Mouse (Mus musculus) limb, embryonic 15.5 days (tissue): ENCODE results near the gene Rfx2. TPM values are rescaled to one million over a fixed set of nuclear protein-coding genes. Genes with fewer than 3 reads are reported as not detected.

Experiments
- ATAC-seq: fragments of 200-750 bp; cut with Nextera tagmentation; 2 replicates; pipeline ENCODE4 v1.8.0; 2017; ENCODE audit warnings: low read depth, moderate TSS enrichment; ENCODE audit not compliant: insufficient number of reproducible peaks, low FRiP score, low TSS enrichment
- H3K27ac ChIP-seq: fragments of 300-500 bp; sonication (generic); 2 replicates; pipeline ENCODE4 v1.5.1; 2015; ENCODE audit warnings: moderate library complexity, mild to moderate bottlenecking, inconsistent platforms
- H3K27me3 ChIP-seq: fragments of 300-500 bp; sonication (generic); 2 replicates; pipeline ENCODE4 v1.6.1; 2015; ENCODE audit warnings: inconsistent platforms
- H3K36me3 ChIP-seq: fragments of 300-500 bp; sonication (generic); 2 replicates; pipeline ENCODE4 v1.6.1; 2015; ENCODE audit warnings: inconsistent platforms
- H3K4me1 ChIP-seq: fragments of 300-500 bp; sonication (generic); 2 replicates; pipeline ENCODE4 v1.6.1; 2015; ENCODE audit warnings: inconsistent platforms
- H3K4me2 ChIP-seq: fragments of 300-500 bp; sonication (generic); 2 replicates; pipeline ENCODE4 v1.6.1; 2015; ENCODE audit warnings: mild to moderate bottlenecking, inconsistent platforms
- H3K4me3 ChIP-seq: fragments of 300-500 bp; sonication (generic); 2 replicates; pipeline ENCODE4 v1.5.1; 2015; ENCODE audit warnings: mild to moderate bottlenecking, inconsistent platforms
- H3K9ac ChIP-seq: fragments of 300-500 bp; sonication (generic); 2 replicates; pipeline ENCODE4 v1.6.1; 2015; ENCODE audit warnings: inconsistent platforms
- H3K9me3 ChIP-seq: fragments of 300-500 bp; sonication (generic); 2 replicates; pipeline ENCODE4 v1.6.1; 2016; ENCODE audit warnings: inconsistent platforms
- WGBS: fragments of 180-500 bp; shearing (Covaris S2); methylation state at CpG from one replicate; pipeline ENCODE4 v1.1.7; 2015; 5-methylcytosine and 5-hydroxymethylcytosine counted together
- polyA plus RNA-seq: library from polyadenylated mRNA; unstranded; fragments of >200 nt; fragmentation: Nextera tagmentation; extraction: Ambion mirVana; gene quantifications from 2 replicates; pipeline ENCODE4 v1.2.1, GENCODE M21; 2015

Gene Rfx2
- polyA plus RNA-seq, 1 experiment from 2014 or later = 6.0 TPM

DNA sequence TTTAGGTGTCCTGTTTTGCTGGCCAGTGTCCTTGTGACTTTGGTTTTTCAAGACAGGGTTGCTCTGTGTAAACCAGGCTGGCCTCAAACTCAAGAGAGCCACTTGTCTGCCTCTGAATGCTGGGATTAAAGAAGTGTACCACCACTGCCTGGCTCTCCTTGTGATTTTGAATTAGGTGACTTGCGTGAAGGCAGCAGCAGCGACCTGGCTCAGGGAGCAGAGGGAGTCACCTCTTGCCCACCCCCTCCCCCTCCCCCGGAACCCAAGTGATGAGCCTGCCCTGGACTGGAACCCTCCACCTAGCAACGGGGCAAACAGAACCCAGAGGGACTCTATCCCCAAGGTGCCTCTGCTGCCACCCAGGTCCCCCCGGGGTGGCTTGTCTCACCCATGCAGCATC is 60.9 kb downstream of the Rfx2 start, which contains the start of gene Prr22:
Gene Prr22, plus strand, starts transcription at position 301 of the 400 bp plus-strand sequence.
- no peak within 1 kb of the TSS for H3K27ac ChIP-seq
- H3K27me3 ChIP-seq = no peaks in the 10 kb centered on the region
- no peak within 1 kb of the TSS for H3K4me3 ChIP-seq
- no peaks in the 10 kb centered on the region for H3K9me3 ChIP-seq
- no peak within 1 kb of the TSS for H3K4me2 ChIP-seq
- 89% methylated on average over 5 of the region's 5 CpGs for WGBS
- H3K9ac ChIP-seq = no peak within 1 kb of the TSS
- peaks cover 48% of the 10 kb centered on the region for H3K36me3 ChIP-seq
- ATAC-seq = no peak
- H3K4me1 ChIP-seq = peaks cover 6% of the 10 kb centered on the region

DNA sequence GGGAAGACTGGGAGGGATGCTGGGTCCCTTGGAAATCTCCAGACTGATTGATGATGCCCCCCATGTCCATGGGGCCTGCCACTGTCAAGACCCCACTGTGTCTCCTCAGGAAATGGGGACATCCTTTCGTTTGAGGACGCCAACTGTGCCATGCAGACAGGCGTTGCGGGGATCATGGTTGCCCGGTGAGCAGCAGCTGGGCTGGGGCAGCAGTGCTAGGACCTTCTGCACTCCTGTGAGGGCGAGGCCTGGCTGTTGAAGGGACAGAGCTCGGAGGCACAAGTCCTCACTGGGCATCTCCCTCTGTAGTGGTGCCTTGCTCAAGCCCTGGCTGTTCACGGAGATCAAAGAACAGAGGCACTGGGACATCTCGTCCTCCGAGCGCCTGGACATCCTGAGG is 61.9 kb downstream of the Rfx2 start:
- no peak overlapping the region for H3K27ac ChIP-seq
- no peak for ATAC-seq
- 90% methylated on average over 11 of the region's 11 CpGs for WGBS
- H3K9me3 ChIP-seq = no peaks in the 10 kb centered on the region
- peaks cover 48% of the 10 kb centered on the region for H3K36me3 ChIP-seq
- no peaks in the 10 kb centered on the region for H3K27me3 ChIP-seq
- H3K9ac ChIP-seq = no peak overlapping the region
- no peak overlapping the region for H3K4me2 ChIP-seq
- H3K4me1 ChIP-seq = peaks cover 6% of the 10 kb centered on the region
- no peak overlapping the region for H3K4me3 ChIP-seq

DNA sequence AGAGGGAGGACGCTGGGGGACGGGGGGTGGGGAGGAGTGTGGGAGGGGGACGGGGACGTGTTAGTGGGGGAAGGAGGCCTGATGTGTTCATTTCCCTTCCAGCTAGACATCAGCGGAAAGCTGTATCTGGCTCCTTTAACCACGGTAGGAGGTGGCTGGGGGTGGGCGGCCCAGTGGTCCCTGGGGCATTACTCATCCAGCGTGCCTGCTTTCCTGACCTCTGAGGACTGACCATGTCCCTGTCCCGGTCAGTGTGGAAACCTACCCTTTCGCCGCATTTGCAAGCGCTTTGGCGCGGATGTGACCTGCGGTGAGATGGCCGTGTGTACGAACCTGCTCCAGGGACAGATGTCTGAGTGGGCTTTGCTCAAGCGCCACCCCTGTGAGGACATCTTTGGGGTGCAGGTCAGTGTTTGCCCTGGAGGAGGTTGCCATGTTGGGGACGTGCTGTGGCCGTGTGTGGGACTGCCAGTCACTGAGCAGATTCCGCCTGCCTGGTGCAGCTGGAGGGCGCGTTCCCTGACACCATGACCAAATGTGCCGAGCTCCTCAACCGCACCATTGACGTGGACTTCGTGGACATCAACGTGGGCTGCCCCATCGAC is 63.2 kb downstream of the Rfx2 start:
- H3K36me3 ChIP-seq = peaks cover 48% of the 10 kb centered on the region
- WGBS = 93% methylated on average over 29 of the region's 29 CpGs

GRCm38 (mm10) chr17:56766631-56767405 is 64.0 kb downstream of the Rfx2 start:
- Histone ChIP-seq H3K4me1 (peaks cover 22% of the 10 kb centered on the region), H3K9me3 (no peaks in the 10 kb centered on the region), H3K27ac (no peak overlapping the region), H3K9ac (no peak overlapping the region), H3K27me3 (no peaks in the 10 kb centered on the region), H3K4me2 (no peak overlapping the region), H3K36me3 (peaks cover 48% of the 10 kb centered on the region), H3K4me3 (no peak overlapping the region)
- no peak for ATAC-seq
- WGBS = 91% methylated on average over 27 of the region's 27 CpGs

More for the DNA sequence above, 63.2 kb downstream of the Rfx2 start:
- no peaks in the 10 kb centered on the region for H3K9me3 ChIP-seq
- no peak overlapping the region for H3K4me3 ChIP-seq
- H3K27me3 ChIP-seq = no peaks in the 10 kb centered on the region
- H3K9ac ChIP-seq = no peak overlapping the region
- peaks cover 15% of the 10 kb centered on the region for H3K4me1 ChIP-seq
- H3K27ac ChIP-seq = no peak overlapping the region
- no peak for ATAC-seq
- no peak overlapping the region for H3K4me2 ChIP-seq

DNA sequence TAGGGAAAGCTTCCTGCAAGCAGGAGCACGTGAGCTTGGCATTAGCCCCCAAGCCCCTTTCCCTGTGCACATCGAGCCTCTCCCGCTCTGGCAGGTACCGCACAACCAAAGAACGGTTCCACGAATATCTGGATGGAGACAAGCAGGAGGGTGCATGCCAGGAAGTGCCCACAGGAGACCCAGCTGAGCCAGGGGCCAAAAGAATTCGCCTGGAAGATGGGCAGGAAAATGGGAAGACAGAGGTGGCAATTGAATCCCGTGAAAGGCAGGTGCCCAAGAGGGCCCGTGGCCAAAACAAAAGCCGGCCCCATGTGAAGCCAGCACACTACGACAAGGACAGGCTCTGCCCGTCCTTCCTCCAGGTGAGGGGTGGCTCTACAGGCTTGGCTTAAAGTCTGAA is 65.4 kb downstream of the Rfx2 start:
- peak overlapping the region; percentile 97 for H3K27ac ChIP-seq
- ATAC-seq = no peak

DNA sequence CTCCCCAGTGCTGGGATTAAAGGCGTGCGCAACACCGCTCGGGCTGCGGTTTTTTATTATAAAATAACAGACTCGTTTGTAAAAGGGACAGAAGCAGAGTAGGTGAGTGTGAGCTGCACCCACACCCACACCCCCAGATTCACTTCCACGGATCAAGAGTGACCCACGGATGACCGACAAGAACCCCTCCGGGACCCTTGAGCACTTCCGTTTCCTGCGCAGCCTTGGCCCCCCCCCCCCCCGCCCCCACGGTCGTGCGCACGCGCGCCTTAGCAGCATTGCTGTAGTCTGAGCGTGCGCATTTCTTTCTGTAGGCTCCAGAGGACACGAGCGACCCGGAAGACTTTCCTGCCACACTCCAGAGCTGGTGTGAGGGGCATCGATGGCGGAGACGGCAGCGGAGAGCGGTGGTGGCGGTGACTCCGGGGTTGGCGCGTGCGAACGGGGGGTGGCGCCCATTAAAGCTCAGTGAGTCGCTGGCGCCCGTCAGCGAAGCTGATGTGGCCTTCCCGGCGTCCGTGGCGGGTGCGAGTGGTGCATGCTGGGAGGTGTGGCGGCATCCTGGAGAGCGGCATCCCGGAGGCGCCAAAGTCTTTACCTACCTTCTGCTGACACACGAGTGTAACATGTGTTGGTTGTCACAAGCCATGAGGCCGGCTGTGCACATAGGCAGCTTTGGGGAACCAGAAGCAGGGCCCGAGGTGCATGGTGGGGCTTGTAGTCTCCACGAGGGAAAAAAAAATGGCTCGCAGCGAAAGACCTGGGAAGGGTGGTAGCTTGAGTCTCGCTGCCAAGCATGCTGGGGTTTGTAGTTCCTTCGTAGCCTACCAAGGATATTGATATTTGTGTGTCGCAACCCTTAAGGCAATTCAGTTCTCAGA is 66.1 kb downstream of the Rfx2 start, which contains the start of gene Dus3l:
Gene Dus3l, plus strand, starts transcription at position 284 of the 881 bp plus-strand sequence.
- H3K9ac ChIP-seq = peak within 1 kb of the TSS; percentile 70
- peak within 1 kb of the TSS; percentile 82 for H3K4me3 ChIP-seq
- peaks cover 34% of the 10 kb centered on the region for H3K36me3 ChIP-seq
- WGBS = under 1% methylated on average over 56 of the region's 58 CpGs
- H3K27me3 ChIP-seq = no peaks in the 10 kb centered on the region
- no peaks in the 10 kb centered on the region for H3K9me3 ChIP-seq
- peak within 1 kb of the TSS; percentile 79 for H3K4me2 ChIP-seq
- peak within 1 kb of the TSS; percentile 97 for H3K27ac ChIP-seq
- H3K4me1 ChIP-seq = peaks cover 31% of the 10 kb centered on the region
- peak; percentile 75 for ATAC-seq

More for the DNA sequence above, 65.4 kb downstream of the Rfx2 start:
- H3K9ac ChIP-seq = peak overlapping the region; percentile 70
- peak overlapping the region; percentile 79 for H3K4me2 ChIP-seq
- H3K4me3 ChIP-seq = peak overlapping the region; percentile 82
- peaks cover 31% of the 10 kb centered on the region for H3K4me1 ChIP-seq
- no peaks in the 10 kb centered on the region for H3K27me3 ChIP-seq
- H3K9me3 ChIP-seq = no peaks in the 10 kb centered on the region
- WGBS = 54% methylated on average over 12 of the region's 12 CpGs
- H3K36me3 ChIP-seq = peaks cover 41% of the 10 kb centered on the region

DNA sequence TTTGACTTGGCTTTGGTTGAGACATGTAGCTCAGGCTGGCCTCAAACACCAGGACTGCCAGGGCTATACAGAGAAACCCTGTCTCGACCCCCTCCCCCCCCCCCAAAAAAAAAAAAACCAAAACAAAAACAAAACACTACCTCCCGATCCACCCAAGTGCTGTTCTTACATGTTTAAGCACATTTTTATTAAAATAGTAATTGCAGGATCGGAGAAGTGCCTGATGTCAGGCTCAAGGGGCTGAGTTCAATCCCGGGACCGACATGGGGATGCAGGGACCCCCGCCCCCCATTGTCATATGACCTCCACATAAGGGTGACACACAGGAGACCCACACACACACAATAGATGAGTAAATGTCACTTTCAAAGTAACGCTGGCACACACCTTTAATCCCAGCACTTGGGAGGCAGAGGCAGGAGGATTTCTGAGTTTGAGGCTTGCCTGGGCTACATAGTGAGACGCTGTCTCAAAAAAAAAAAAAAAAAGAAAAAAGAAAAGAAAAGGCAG is 67.0 kb downstream of the Rfx2 start:
- H3K27me3 ChIP-seq = no peaks in the 10 kb centered on the region
- peaks cover 31% of the 10 kb centered on the region for H3K4me1 ChIP-seq
- no peaks in the 10 kb centered on the region for H3K9me3 ChIP-seq
- no peak for ATAC-seq
- H3K9ac ChIP-seq = no peak overlapping the region
- peaks cover 24% of the 10 kb centered on the region for H3K36me3 ChIP-seq
- 75% methylated on average over 8 of the region's 8 CpGs for WGBS
- H3K4me3 ChIP-seq = peak overlapping the region; percentile 82
- peak overlapping the region; percentile 79 for H3K4me2 ChIP-seq
- peak overlapping the region; percentile 97 for H3K27ac ChIP-seq

DNA sequence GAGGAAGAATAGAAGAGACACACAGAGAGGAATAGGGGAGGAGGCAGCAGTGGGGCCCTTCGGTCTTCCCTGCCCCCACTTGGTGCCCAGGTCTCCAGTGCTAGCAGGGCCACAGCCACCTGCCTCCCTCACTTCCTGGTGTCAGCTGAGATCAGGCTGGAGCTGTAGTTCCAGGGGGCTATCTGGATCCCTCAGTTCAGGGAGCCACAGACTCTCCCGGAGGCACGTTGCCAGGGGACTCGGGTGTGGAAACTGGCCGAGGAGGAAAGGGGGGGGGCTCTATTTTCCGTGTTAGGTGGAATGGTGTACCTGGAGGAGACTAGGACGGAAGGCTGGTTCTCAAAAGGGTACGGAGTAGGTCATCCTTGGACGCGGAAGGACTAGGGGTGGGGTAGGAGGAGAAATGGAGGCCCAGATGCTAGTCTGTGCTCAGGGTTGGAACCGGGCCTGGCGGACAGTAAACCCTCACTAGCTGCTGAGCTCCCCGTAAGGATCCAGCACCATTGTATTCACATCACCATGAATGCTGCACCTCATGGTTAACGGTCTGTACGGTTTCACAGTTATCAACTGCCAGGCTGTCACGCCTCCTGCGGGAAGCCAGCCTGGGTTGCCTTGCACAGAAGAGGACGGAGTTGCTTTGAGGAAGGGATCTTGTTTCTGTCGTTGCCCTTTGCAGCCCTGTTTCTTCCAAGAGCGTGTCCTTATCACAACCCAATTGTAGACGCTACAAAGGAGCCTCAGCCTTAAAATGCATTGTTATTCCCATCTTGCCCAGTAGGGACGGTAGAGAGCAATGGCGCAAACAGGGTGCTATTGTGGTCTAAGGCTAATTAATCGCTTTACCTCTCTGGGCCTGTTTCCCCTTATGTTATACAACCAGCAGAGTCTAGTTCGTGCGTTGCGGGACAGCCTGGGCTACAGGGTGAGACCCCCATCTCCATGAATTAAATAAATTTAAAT is 67.8 kb downstream of the Rfx2 start:
- Histone ChIP-seq H3K27ac (peak overlapping the region; percentile 82; the same call in 1 of the 2 replicates), H3K4me1 (peaks cover 37% of the 10 kb centered on the region), H3K4me2 (0 out of 2 replicates have a peak overlapping the region, but pooled peaks have one; percentile 88), H3K9me3 (no peaks in the 10 kb centered on the region), H3K27me3 (no peaks in the 10 kb centered on the region), H3K9ac (no peak overlapping the region), H3K36me3 (peaks cover 17% of the 10 kb centered on the region), H3K4me3 (0 out of 2 replicates have a peak overlapping the region, but pooled peaks have one; percentile 51)
- WGBS = 52% methylated on average over 27 of the region's 27 CpGs
- ATAC-seq = no peak

GRCm38 (mm10) chr17:56761991-56762410 is 68.8 kb downstream of the Rfx2 start:
- peak overlapping the region; percentile 47 for H3K9ac ChIP-seq
- H3K4me2 ChIP-seq = peak overlapping the region; percentile 88
- peaks cover 5% of the 10 kb centered on the region for H3K27me3 ChIP-seq
- 0% methylated on average over 28 of the region's 28 CpGs for WGBS
- H3K36me3 ChIP-seq = peaks cover 7% of the 10 kb centered on the region
- peaks cover 47% of the 10 kb centered on the region for H3K4me1 ChIP-seq
- peak overlapping the region; percentile 51 for H3K4me3 ChIP-seq
- H3K9me3 ChIP-seq = no peaks in the 10 kb centered on the region
- 0 out of 2 replicates have a peak, but pooled peaks have one; percentile 12 for ATAC-seq
- H3K27ac ChIP-seq = peak overlapping the region; percentile 82

DNA sequence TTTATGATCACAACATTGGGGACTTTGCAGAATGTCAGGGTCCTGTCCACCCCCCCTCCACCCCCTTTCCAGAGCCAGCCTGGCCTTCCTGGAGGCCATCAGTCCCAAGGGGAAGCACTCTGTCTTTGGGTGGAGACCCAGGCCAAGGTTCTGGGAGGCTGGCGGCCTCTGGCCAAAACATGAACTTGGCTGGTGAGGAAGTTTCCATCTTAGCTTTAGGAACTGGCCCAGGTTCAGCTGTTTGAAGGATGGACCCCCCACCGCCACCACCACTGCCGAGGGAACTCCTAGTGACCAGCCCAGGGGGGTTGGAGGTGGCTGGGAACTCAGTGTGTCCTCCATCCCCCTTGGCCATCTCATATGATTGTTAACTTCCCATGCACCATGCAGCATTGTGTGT is 69.7 kb downstream of the Rfx2 start:
- no peak overlapping the region for H3K27ac ChIP-seq
- 66% methylated on average over 3 of the region's 3 CpGs for WGBS
- peaks cover 56% of the 10 kb centered on the region for H3K4me1 ChIP-seq
- H3K4me2 ChIP-seq = no peak overlapping the region
- ATAC-seq = no peak
- H3K27me3 ChIP-seq = peaks cover 13% of the 10 kb centered on the region
- no peak overlapping the region for H3K9ac ChIP-seq
- H3K4me3 ChIP-seq = no peak overlapping the region
- H3K36me3 ChIP-seq = no peaks in the 10 kb centered on the region
- H3K9me3 ChIP-seq = no peaks in the 10 kb centered on the region
